Mouse (Mus musculus) hindbrain, embryonic 16.5 days (tissue): Measurements from ENCODE around the gene Nol4l. TPM values are rescaled to one million over a fixed set of nuclear protein-coding genes. Genes with fewer than 3 reads are reported as not detected.

Experiments used
- ATAC-seq: fragments of 200-750 bp; cut with Nextera tagmentation; 2 replicates; pipeline ENCODE4 v1.8.0; 2017; ENCODE audit warnings: moderate TSS enrichment, moderate library complexity
- H3K27ac ChIP-seq: fragments of 300-500 bp; sonication (generic); 2 replicates; pipeline ENCODE4 v1.5.1; 2014; ENCODE audit warnings: low read depth, mild to moderate bottlenecking, control low read depth, low read length, moderate library complexity
- H3K27me3 ChIP-seq: fragments of 300-500 bp; sonication (generic); replicated peaks from 2 replicates; pipeline ENCODE4 v1.6.1; 2014; ENCODE audit warnings: low read length; ENCODE audit not compliant: control insufficient read depth, insufficient read depth
- H3K36me3 ChIP-seq: fragments of 300-500 bp; sonication (generic); 2 replicates; pipeline ENCODE4 v1.6.1; 2014; ENCODE audit warnings: mild to moderate bottlenecking, low read length, moderate library complexity, mixed read lengths; ENCODE audit not compliant: control insufficient read depth, insufficient read depth
- H3K4me1 ChIP-seq: fragments of 300-500 bp; sonication (generic); 2 replicates; pipeline ENCODE4 v1.6.1; 2014; ENCODE audit warnings: low read depth, low read length; ENCODE audit not compliant: control insufficient read depth, insufficient read depth
- H3K4me2 ChIP-seq: fragments of 300-500 bp; sonication (generic); 2 replicates; pipeline ENCODE4 v1.6.1; 2014; ENCODE audit warnings: mild to moderate bottlenecking, low read length, control low read depth, moderate library complexity
- H3K4me3 ChIP-seq: fragments of 300-500 bp; sonication (generic); 2 replicates; pipeline ENCODE4 v1.5.1; 2014; ENCODE audit warnings: mild to moderate bottlenecking, low read length, control low read depth, moderate library complexity
- H3K9ac ChIP-seq: fragments of 300-500 bp; sonication (generic); 2 replicates; pipeline ENCODE4 v1.6.1; 2014; ENCODE audit warnings: low read depth, mild to moderate bottlenecking, control low read depth, low read length, moderate library complexity
- H3K9me3 ChIP-seq: fragments of 300-500 bp; sonication (generic); 2 replicates; pipeline ENCODE4 v1.6.1; 2014; ENCODE audit warnings: mild to moderate bottlenecking, low read length, moderate library complexity; ENCODE audit not compliant: control insufficient read depth
- WGBS: fragments of 180-500 bp; shearing (Covaris S2); extraction: QIAGEN DNeasy Blood & Tissue Kit; methylation state at CpG from one replicate; pipeline ENCODE4 v1.1.7; 2014; 5-methylcytosine and 5-hydroxymethylcytosine counted together
- polyA plus RNA-seq: library from polyadenylated mRNA; unstranded; fragments of >200 nt; fragmentation: Nextera tagmentation; extraction: Ambion mirVana; gene quantifications from 2 replicates; pipeline ENCODE4 v1.2.1, GENCODE M21; 2015

Gene Nol4l
- polyA plus RNA-seq, 1 experiment from 2014 or later, result 33.7 TPM

GRCm38 (mm10) chr2:153469317-153469716 is 60.5 kb downstream of the Nol4l start:
- Histone ChIP-seq H3K4me1 (no peaks in the 10 kb centered on the region; the same call in 1 of the 2 replicates), H3K36me3 (no peaks in the 10 kb centered on the region), H3K9me3 (no peaks in the 10 kb centered on the region), H3K4me3 (no peak overlapping the region), H3K9ac (no peak overlapping the region), H3K27me3 (no peaks in the 10 kb centered on the region), H3K4me2 (no peak overlapping the region), H3K27ac (no peak overlapping the region)
- 46% methylated on average over 2 of the region's 2 CpGs for WGBS
- ATAC-seq, result no peak

- Histone ChIP-seq H3K9ac (no peak overlapping the region), H3K27ac (no peak overlapping the region), H3K36me3 (peaks cover 6% of the 10 kb centered on the region; the same call in 1 of the 2 replicates), H3K4me3 (no peak overlapping the region), H3K27me3 (no peaks in the 10 kb centered on the region), H3K4me1 (no peaks in the 10 kb centered on the region; the same call in 1 of the 2 replicates), H3K9me3 (no peaks in the 10 kb centered on the region), H3K4me2 (no peak overlapping the region)
- WGBS, result 100% methylated on average over 1 of the region's 1 CpGs
- no peak for ATAC-seq
Measured at GRCm38 (mm10) chr2:153467372-153467771, 62.4 kb downstream of the Nol4l start.

- Histone ChIP-seq H3K9ac (no peak overlapping the region), H3K4me2 (no peak overlapping the region), H3K36me3 (peaks cover 10% of the 10 kb centered on the region; the same call in 1 of the 2 replicates), H3K27me3 (no peaks in the 10 kb centered on the region), H3K27ac (no peak overlapping the region), H3K9me3 (no peaks in the 10 kb centered on the region), H3K4me3 (no peak overlapping the region), H3K4me1 (peaks cover 1% of the 10 kb centered on the region; the same call in 1 of the 2 replicates)
- ATAC-seq, result no peak
- 86% methylated on average over 3 of the region's 3 CpGs for WGBS
Measured at GRCm38 (mm10) chr2:153463257-153463656, 66.5 kb downstream of the Nol4l start.

GRCm38 (mm10) chr2:153458022-153458441 is 71.7 kb downstream of the Nol4l start:
- 50% methylated on average over 3 of the region's 3 CpGs for WGBS
- Histone ChIP-seq H3K27me3 (no peaks in the 10 kb centered on the region), H3K4me3 (no peak overlapping the region)

GRCm38 (mm10) chr2:153457467-153457866 is 72.3 kb downstream of the Nol4l start:
- H3K4me1 ChIP-seq, result peaks cover 7% of the 10 kb centered on the region; the same call in 1 of the 2 replicates
- no peaks in the 10 kb centered on the region for H3K9me3 ChIP-seq
- H3K4me2 ChIP-seq, result no peak overlapping the region
- H3K27ac ChIP-seq, result peak overlapping the region; percentile 30; the same call in 1 of the 2 replicates
- ATAC-seq, result peak; percentile 41; the same call in 1 of the 2 replicates
- no peaks in the 10 kb centered on the region for H3K27me3 ChIP-seq
- WGBS, result 45% methylated on average over 4 of the region's 4 CpGs
- H3K9ac ChIP-seq, result no peak overlapping the region
- 0 out of 2 replicates have a peak, but pooled peaks cover 4% of the 10 kb centered on the region for H3K36me3 ChIP-seq
- H3K4me3 ChIP-seq, result no peak overlapping the region

More at GRCm38 (mm10) chr2:153458022-153458441, 71.7 kb downstream of the Nol4l start:
- H3K4me1 ChIP-seq, result peaks cover 7% of the 10 kb centered on the region; the same call in 1 of the 2 replicates
- H3K9ac ChIP-seq, result 0 out of 2 replicates have a peak overlapping the region, but pooled peaks have one; percentile 21
- 0 out of 2 replicates have a peak, but pooled peaks cover 8% of the 10 kb centered on the region for H3K36me3 ChIP-seq
- ATAC-seq, result no peak
- H3K27ac ChIP-seq, result peak overlapping the region; percentile 30; the same call in 1 of the 2 replicates
- no peak overlapping the region for H3K4me2 ChIP-seq
- H3K9me3 ChIP-seq, result no peaks in the 10 kb centered on the region

GRCm38 (mm10) chr2:153454841-153455506 is 74.8 kb downstream of the Nol4l start:
- H3K27ac ChIP-seq, result no peak overlapping the region; the same call in 1 of the 2 replicates
- no peak overlapping the region for H3K4me2 ChIP-seq
- H3K27me3 ChIP-seq, result no peaks in the 10 kb centered on the region
- 68% methylated on average over 9 of the region's 9 CpGs for WGBS
- no peaks in the 10 kb centered on the region for H3K9me3 ChIP-seq
- no peak overlapping the region for H3K4me3 ChIP-seq
- ATAC-seq, result no peak
- peaks cover 7% of the 10 kb centered on the region; the same call in 1 of the 2 replicates for H3K4me1 ChIP-seq
- H3K9ac ChIP-seq, result no peak overlapping the region
- H3K36me3 ChIP-seq, result no peaks in the 10 kb centered on the region

- Histone ChIP-seq H3K4me1 (peaks cover 7% of the 10 kb centered on the region; the same call in 1 of the 2 replicates), H3K4me2 (no peak overlapping the region), H3K4me3 (no peak overlapping the region), H3K9me3 (no peaks in the 10 kb centered on the region), H3K27ac (no peak overlapping the region; the same call in 1 of the 2 replicates), H3K27me3 (no peaks in the 10 kb centered on the region), H3K36me3 (no peaks in the 10 kb centered on the region), H3K9ac (no peak overlapping the region)
- ATAC-seq, result peak; percentile 46; the same call in 1 of the 2 replicates
- WGBS, result 62% methylated on average over 12 of the region's 12 CpGs
Measured at GRCm38 (mm10) chr2:153453961-153454759, 75.6 kb downstream of the Nol4l start.

GRCm38 (mm10) chr2:153448519-153448918 is 81.3 kb downstream of the Nol4l start:
- no peaks in the 10 kb centered on the region for H3K36me3 ChIP-seq
- H3K4me1 ChIP-seq, result peaks cover 5% of the 10 kb centered on the region
- no peaks in the 10 kb centered on the region for H3K27me3 ChIP-seq
- H3K4me2 ChIP-seq, result no peak overlapping the region
- 88% methylated on average over 6 of the region's 6 CpGs for WGBS
- no peak overlapping the region for H3K4me3 ChIP-seq
- no peak for ATAC-seq
- H3K9ac ChIP-seq, result no peak overlapping the region
- H3K9me3 ChIP-seq, result no peaks in the 10 kb centered on the region
- H3K27ac ChIP-seq, result no peak overlapping the region

- no peak for ATAC-seq
- Histone ChIP-seq H3K9me3 (no peaks in the 10 kb centered on the region), H3K4me2 (no peak overlapping the region), H3K27ac (no peak overlapping the region), H3K4me3 (no peak overlapping the region), H3K9ac (no peak overlapping the region), H3K36me3 (no peaks in the 10 kb centered on the region), H3K4me1 (peaks cover 9% of the 10 kb centered on the region), H3K27me3 (no peaks in the 10 kb centered on the region)
- WGBS, result 88% methylated on average over 3 of the region's 3 CpGs
Measured at GRCm38 (mm10) chr2:153447719-153448118, 82.1 kb downstream of the Nol4l start.
